Mouse (Mus musculus) liver, embryonic 14.5 days (tissue): Measurements from ENCODE around the gene Gabrr2. TPM values are rescaled to one million over a fixed set of nuclear protein-coding genes. Genes with fewer than 3 reads are reported as not detected.
"Not testable (repeated sequence)": the region's sequence is repeated elsewhere in the genome, so short reads cannot be mapped to it uniquely, and the experiment has no call there.

Experiments
- ATAC-seq: fragments of 200-750 bp; cut with Nextera tagmentation; 2 replicates; pipeline ENCODE4 v1.8.0; 2017; ENCODE audit warnings: moderate number of reproducible peaks, mild to moderate bottlenecking, moderate library complexity; ENCODE audit not compliant: insufficient read depth
- DNase-seq, 3 experiments: peaks; one replicate each; pipeline ENCODE4 v3.0.0-alpha.2; 2012 to 2013; ENCODE audit warnings: low read depth in 3 of 3, low spot score in 3 of 3
- H3K27ac ChIP-seq: fragments of 300-500 bp; sonication (generic); 2 replicates; pipeline ENCODE4 v1.5.1; 2014; ENCODE audit warnings: moderate library complexity, mild to moderate bottlenecking, control low read depth, inconsistent platforms
- H3K27me3 ChIP-seq: fragments of 300-500 bp; sonication (generic); 2 replicates; pipeline ENCODE4 v1.6.1; 2014; ENCODE audit warnings: mild to moderate bottlenecking, low read length, moderate library complexity; ENCODE audit not compliant: control insufficient read depth, insufficient read depth
- H3K36me3 ChIP-seq: fragments of 300-500 bp; sonication (generic); replicated peaks from 2 replicates; pipeline ENCODE4 v1.6.1; 2014; ENCODE audit warnings: low read depth; ENCODE audit not compliant: control insufficient read depth, insufficient read depth
- H3K4me1 ChIP-seq, 2 experiments: fragments of 200-500 bp in 1 of 2; fragments of 300-500 bp in 1 of 2; sonication (generic) in 1 of 2; replicated peaks; 2 replicates each; pipeline ENCODE4 v1.6.1; 2012 to 2014; ENCODE audit warnings: antibody characterized with exemption in 1 of 2, inconsistent platforms in 1 of 2, low read length in 1 of 2; ENCODE audit not compliant: control insufficient read depth in 2 of 2, insufficient read depth in 2 of 2
- H3K4me2 ChIP-seq: fragments of 300-500 bp; sonication (generic); 2 replicates; pipeline ENCODE4 v1.6.1; 2014; ENCODE audit warnings: low read depth, mild to moderate bottlenecking, control low read depth, moderate library complexity
- H3K4me3 ChIP-seq, 2 experiments: fragments of 200-500 bp in 1 of 2; fragments of 300-500 bp in 1 of 2; sonication (generic) in 1 of 2; 2 replicates each; pipeline ENCODE4 v1.5.1; 2012 to 2014; ENCODE audit warnings: low read depth in 2 of 2, low read length in 2 of 2, mild to moderate bottlenecking in 2 of 2, control low read depth in 1 of 2, inconsistent platforms in 1 of 2, moderate library complexity in 1 of 2; ENCODE audit not compliant: insufficient read depth in 1 of 2
- H3K9ac ChIP-seq: fragments of 300-500 bp; sonication (generic); replicated peaks from 2 replicates; pipeline ENCODE4 v1.6.1; 2014; ENCODE audit warnings: mild to moderate bottlenecking, control low read depth, moderate library complexity
- H3K9me3 ChIP-seq: fragments of 300-500 bp; sonication (generic); 2 replicates; pipeline ENCODE4 v1.6.1; 2016; ENCODE audit warnings: low read length, mixed read lengths; ENCODE audit not compliant: control insufficient read depth
- CTCF ChIP-seq: IDR thresholded peaks from 2 replicates; pipeline ENCODE4 v1.5.1; 2016; ENCODE audit warnings: antibody characterized with exemption, low read depth, control low read depth
- EP300 ChIP-seq: IDR thresholded peaks from 2 replicates; pipeline ENCODE4 v1.6.1; 2016; ENCODE audit warnings: antibody characterized with exemption, low read depth
- WGBS: fragments of 180-500 bp; shearing (Covaris S2); extraction: QIAGEN DNeasy Blood & Tissue Kit; methylation state at CpG from one replicate; pipeline ENCODE4 v1.1.7; 2014; ENCODE audit not compliant: insufficient replicate concordance; 5-methylcytosine and 5-hydroxymethylcytosine counted together
- polyA plus RNA-seq, 2 experiments: library from polyadenylated mRNA; depleted of rRNA in 1 of 2; stranded (reverse) in 1 of 2; unstranded in 1 of 2; fragments of >200 nt; fragmentation: Nextera tagmentation in 1 of 2; extraction: Ambion mirVana in 1 of 2; gene quantifications; 2 replicates each; pipeline versions ENCODE4 v1.2.1 to v1.2.3; 2012 to 2014

The Gabrr2 gene
- polyA plus RNA-seq, 2 experiments, result 0.06 TPM; not detected in 1

GRCm38 (mm10) chr4:33119118-33119517 is 56.3 kb downstream of the Gabrr2 start:
- peak; percentile 71 for TF ChIP-seq CTCF
- not testable (repeated sequence) for ATAC-seq, H3K9me3 ChIP-seq, H3K36me3 ChIP-seq, H3K9ac ChIP-seq, H3K27ac ChIP-seq, H3K4me2 ChIP-seq, H3K4me3 ChIP-seq, H3K4me1 ChIP-seq, H3K27me3 ChIP-seq
- DNase-seq, result peak; percentile 37 to 47 (median 41)
- 7% methylated on average over 3 of the region's 3 CpGs for WGBS

GRCm38 (mm10) chr4:33124493-33124892 is 61.7 kb downstream of the Gabrr2 start:
- no peak overlapping the region for H3K4me2 ChIP-seq
- no peak for DNase-seq
- ATAC-seq, result no peak
- no peak overlapping the region for H3K9ac ChIP-seq
- no peaks in the 10 kb centered on the region for H3K27me3 ChIP-seq
- H3K27ac ChIP-seq, result no peak overlapping the region
- H3K36me3 ChIP-seq, result no peaks in the 10 kb centered on the region
- H3K4me1 ChIP-seq, result no peaks in the 10 kb centered on the region
- TF ChIP-seq CTCF (peak; percentile 65), EP300 (no peak)
- 59% methylated on average over 6 of the region's 6 CpGs for WGBS
- no peaks in the 10 kb centered on the region for H3K9me3 ChIP-seq
- H3K4me3 ChIP-seq, result no peak overlapping the region

- Histone ChIP-seq H3K9me3 (no peaks in the 10 kb centered on the region), H3K4me2 (no peak overlapping the region), H3K27me3 (no peaks in the 10 kb centered on the region), H3K4me3 (no peak overlapping the region), H3K36me3 (no peaks in the 10 kb centered on the region), H3K9ac (no peak overlapping the region), H3K27ac (no peak overlapping the region), H3K4me1 (no peaks in the 10 kb centered on the region)
- DNase-seq (no peak), ATAC-seq (no peak)
- 64% methylated on average over 10 of the region's 10 CpGs for WGBS
- TF ChIP-seq CTCF (no peak), EP300 (no peak)
Observed at GRCm38 (mm10) chr4:33125409-33126084, 62.7 kb downstream of the Gabrr2 start.

- TF ChIP-seq CTCF, result no peak
- no peak for TF ChIP-seq EP300
- H3K9me3 ChIP-seq, result no peaks in the 10 kb centered on the region
- no peaks in the 10 kb centered on the region for H3K27me3 ChIP-seq
- H3K4me1 ChIP-seq, result no peaks in the 10 kb centered on the region
- no peak for ATAC-seq
- no peak within 1 kb of the TSS for H3K27ac ChIP-seq
- H3K4me2 ChIP-seq, result no peak within 1 kb of the TSS
- no peak for DNase-seq
- no peaks in the 10 kb centered on the region for H3K36me3 ChIP-seq
- no peak within 1 kb of the TSS for H3K4me3 ChIP-seq
- 70% methylated on average over 11 of the region's 11 CpGs for WGBS
- H3K9ac ChIP-seq, result no peak within 1 kb of the TSS
Observed at GRCm38 (mm10) chr4:33132221-33132620, 69.4 kb downstream of the Gabrr2 start, which contains the start of gene Gabrr1. Gene Gabrr1 (plus strand): TSS chr4:33132521.

Other genes with a start within 250 kb of the Gabrr2 start
- 0.19 and 0.31 TPM in 2 replicates for gene Ankrd6, start 112.2 kb upstream of the Gabrr2 start, polyA plus RNA-seq (2012; rRNA removed)
- 0.42 and 0.62 TPM in 2 replicates for gene Ankrd6, start 112.2 kb upstream of the Gabrr2 start, polyA plus RNA-seq (2014; fragmentation: Nextera tagmentation; extraction: Ambion mirVana)
- 1.4 and 2.4 TPM in 2 replicates for gene Rragd, start 80.0 kb upstream of the Gabrr2 start, polyA plus RNA-seq (2012; rRNA removed)
- 2.6 and 4.1 TPM in 2 replicates for gene Rragd, start 80.0 kb upstream of the Gabrr2 start, polyA plus RNA-seq (2014; fragmentation: Nextera tagmentation; extraction: Ambion mirVana)
- 10.1 and 13.3 TPM in 2 replicates for gene Ube2j1, start 31.6 kb upstream of the Gabrr2 start, polyA plus RNA-seq (2012; rRNA removed)
- gene Ube2j1, start 31.6 kb upstream of the Gabrr2 start, polyA plus RNA-seq (2014; fragmentation: Nextera tagmentation; extraction: Ambion mirVana), result 35.9 and 36.4 TPM in 2 replicates
- gene Gabrr1, start 69.5 kb downstream of the Gabrr2 start, polyA plus RNA-seq (2012; rRNA removed), result 0.01 TPM in 1 of 2 replicates, not detected in the other
- gene Gabrr1, start 69.5 kb downstream of the Gabrr2 start, polyA plus RNA-seq (2014; fragmentation: Nextera tagmentation; extraction: Ambion mirVana), result not detected in 2 replicates
- gene Pm20d2, start 126.7 kb downstream of the Gabrr2 start, polyA plus RNA-seq (2012; rRNA removed), result 0.15 and 0.25 TPM in 2 replicates
- 0.09 and 0.13 TPM in 2 replicates for gene Pm20d2, start 126.7 kb downstream of the Gabrr2 start, polyA plus RNA-seq (2014; fragmentation: Nextera tagmentation; extraction: Ambion mirVana)
- gene Srsf12, start 146.0 kb downstream of the Gabrr2 start, polyA plus RNA-seq (2012; rRNA removed), result 0.06 TPM in 2 replicates
- gene Srsf12, start 146.0 kb downstream of the Gabrr2 start, polyA plus RNA-seq (2014; fragmentation: Nextera tagmentation; extraction: Ambion mirVana), result 0.24 TPM in 1 of 2 replicates, not detected in the other
- gene Pnrc1, start 227.2 kb downstream of the Gabrr2 start, polyA plus RNA-seq (2012; rRNA removed), result 11.3 and 17.8 TPM in 2 replicates
- 30.9 and 37.4 TPM in 2 replicates for gene Pnrc1, start 227.2 kb downstream of the Gabrr2 start, polyA plus RNA-seq (2014; fragmentation: Nextera tagmentation; extraction: Ambion mirVana)
- gene Rngtt, start 247.3 kb downstream of the Gabrr2 start, polyA plus RNA-seq (2012; rRNA removed), result 2.5 and 4.3 TPM in 2 replicates
- gene Rngtt, start 247.3 kb downstream of the Gabrr2 start, polyA plus RNA-seq (2014; fragmentation: Nextera tagmentation; extraction: Ambion mirVana), result 11.3 and 12.6 TPM in 2 replicates